Mouse (Mus musculus) E14TG2a.4 (cell line): ENCODE results near the gene St3gal3.

ENCODE experiments used
- CTCF ChIP-seq: conservative IDR thresholded peaks from 2 replicates; pipeline ENCODE4 v1.5.1; 2014; ENCODE audit warnings: low read length
- POU5F1 ChIP-seq: IDR thresholded peaks from 2 replicates; pipeline ENCODE4 v1.6.1; 2014; ENCODE audit warnings: low read length, borderline replicate concordance

DNA sequence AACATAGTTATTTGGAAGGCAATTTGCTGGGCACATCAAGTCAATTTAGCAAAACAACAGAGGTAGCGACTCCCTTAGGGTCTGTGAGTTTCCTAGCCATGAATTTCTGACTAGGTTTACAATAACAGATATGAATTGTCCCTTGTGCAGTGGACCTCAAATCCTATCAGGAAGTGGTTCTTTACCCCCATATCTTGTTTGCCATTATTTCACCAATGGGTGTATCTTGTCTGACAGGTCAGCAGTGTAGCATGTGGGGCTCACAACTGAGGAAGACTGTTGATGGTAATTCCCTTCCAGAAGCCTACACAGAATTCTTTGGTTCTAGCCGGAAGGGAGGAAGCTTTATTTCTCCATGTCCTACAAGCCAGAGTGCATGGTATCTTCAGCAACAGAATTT lies 213.4 kb downstream of the St3gal3 start:
- TF ChIP-seq CTCF, result no peak
- TF ChIP-seq POU5F1, result no peak
